Mouse (Mus musculus): ENCODE results near the gene Gjc2. TPM values are rescaled to one million over a fixed set of nuclear protein-coding genes. Genes with fewer than 3 reads are reported as not detected.
"Not testable (repeated sequence)": the region's sequence is repeated elsewhere in the genome, so short reads cannot be mapped to it uniquely, and the experiment has no call there.

Gjc2 gene
- polyA plus RNA-seq, 1 experiment from 2014 or later, result 0.10 TPM

GRCm38 (mm10) chr11:59224470-59224869 lies 41.5 kb upstream of the Gjc2 start:
- Histone ChIP-seq H3K4me1 (ENCODE audit: control insufficient read depth, insufficient read depth, low read length) (peaks cover 25% of the 10 kb centered on the region), H3K36me3 (ENCODE audit: control insufficient read depth, insufficient read depth, low read length) (peaks cover 10% of the 10 kb centered on the region; the same call in 1 of the 2 replicates), H3K4me3 (ENCODE audit: low read depth, low read length) (no peak overlapping the region), H3K9me3 (replicated peaks; ENCODE audit: control insufficient read depth, low read length) (no peaks in the 10 kb centered on the region), H3K27me3 (replicated peaks; ENCODE audit: control insufficient read depth, insufficient read depth, low read length) (no peaks in the 10 kb centered on the region), H3K4me2 (ENCODE audit: low read length) (no peak overlapping the region), H3K9ac (ENCODE audit: low read length) (no peak overlapping the region), H3K27ac (ENCODE audit: low read depth, low read length) (no peak overlapping the region)
- ATAC-seq, result no peak
- WGBS, result 85% methylated on average over 2 of the region's 2 CpGs
- DNase-seq (ENCODE audit: low spot score), result no peak

- ATAC-seq (no peak), DNase-seq (ENCODE audit: low spot score) (no peak)
- Histone ChIP-seq H3K36me3 (ENCODE audit: control insufficient read depth, insufficient read depth, low read length) (peaks cover 10% of the 10 kb centered on the region; the same call in 1 of the 2 replicates), H3K4me1 (ENCODE audit: control insufficient read depth, insufficient read depth, low read length) (peaks cover 25% of the 10 kb centered on the region), H3K9ac (ENCODE audit: low read length) (no peak overlapping the region), H3K27me3 (replicated peaks; ENCODE audit: control insufficient read depth, insufficient read depth, low read length) (no peaks in the 10 kb centered on the region), H3K4me2 (ENCODE audit: low read length) (no peak overlapping the region), H3K27ac (ENCODE audit: low read depth, low read length) (no peak overlapping the region), H3K4me3 (ENCODE audit: low read depth, low read length) (no peak overlapping the region), H3K9me3 (replicated peaks; ENCODE audit: control insufficient read depth, low read length) (no peaks in the 10 kb centered on the region)
- 93% methylated on average over 3 of the region's 3 CpGs for WGBS
Observed at GRCm38 (mm10) chr11:59224025-59224424, 41.0 kb upstream of the Gjc2 start.

DNA sequence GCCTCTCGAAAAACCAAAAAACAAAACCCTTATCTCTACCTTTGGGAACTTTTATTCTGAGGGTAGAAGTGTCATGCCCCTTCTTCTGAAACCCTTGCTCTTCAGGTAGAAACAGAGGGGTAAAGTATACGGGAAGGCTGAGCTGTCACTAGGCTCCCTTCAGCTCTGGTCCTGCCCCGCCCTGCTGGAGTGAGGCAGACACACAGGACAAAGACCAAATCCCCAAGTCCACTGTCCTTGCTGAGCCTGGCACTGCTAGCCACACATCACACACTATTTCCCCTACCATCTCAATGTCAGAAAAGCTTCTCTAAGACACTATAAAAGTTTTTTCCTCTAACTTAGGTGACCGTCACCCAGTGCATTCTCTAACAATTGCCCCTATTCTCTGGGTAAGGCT lies 39.3 kb upstream of the Gjc2 start:
- Histone ChIP-seq H3K27ac (ENCODE audit: low read depth, low read length) (no peak overlapping the region), H3K27me3 (replicated peaks; ENCODE audit: control insufficient read depth, insufficient read depth, low read length) (no peaks in the 10 kb centered on the region), H3K4me3 (ENCODE audit: low read depth, low read length) (no peak overlapping the region), H3K4me2 (ENCODE audit: low read length) (no peak overlapping the region), H3K9ac (ENCODE audit: low read length) (no peak overlapping the region), H3K9me3 (replicated peaks; ENCODE audit: control insufficient read depth, low read length) (no peaks in the 10 kb centered on the region), H3K36me3 (ENCODE audit: control insufficient read depth, insufficient read depth, low read length) (peaks cover 10% of the 10 kb centered on the region; the same call in 1 of the 2 replicates), H3K4me1 (ENCODE audit: control insufficient read depth, insufficient read depth, low read length) (peaks cover 25% of the 10 kb centered on the region)
- DNase-seq (ENCODE audit: low spot score) (no peak), ATAC-seq (no peak)
- WGBS, result 84% methylated on average over 4 of the region's 4 CpGs

DNA sequence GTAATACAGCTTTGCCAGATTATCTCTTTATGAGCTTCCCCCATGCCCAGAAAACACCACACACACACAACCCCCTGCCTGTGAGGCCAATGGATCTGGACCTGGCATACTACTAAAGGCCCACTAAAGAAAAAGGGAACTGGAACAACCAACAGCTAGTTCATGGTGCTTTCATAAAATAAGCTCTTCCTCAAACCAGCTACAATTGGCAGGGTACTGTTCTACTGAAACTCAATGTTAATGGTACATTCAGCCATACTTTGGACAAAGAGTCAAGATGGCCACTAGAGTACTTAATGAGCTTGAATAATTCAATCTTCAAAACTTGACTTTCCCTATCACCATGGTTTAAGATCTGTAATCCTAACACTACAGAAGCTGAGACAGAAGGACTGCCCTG lies 38.6 kb upstream of the Gjc2 start:
- Histone ChIP-seq H3K36me3 (ENCODE audit: control insufficient read depth, insufficient read depth, low read length) (peaks cover 10% of the 10 kb centered on the region; the same call in 1 of the 2 replicates), H3K4me2 (ENCODE audit: low read length) (no peak overlapping the region), H3K4me3 (ENCODE audit: low read depth, low read length) (no peak overlapping the region), H3K9me3 (replicated peaks; ENCODE audit: control insufficient read depth, low read length) (no peaks in the 10 kb centered on the region), H3K4me1 (ENCODE audit: control insufficient read depth, insufficient read depth, low read length) (peaks cover 20% of the 10 kb centered on the region), H3K27me3 (replicated peaks; ENCODE audit: control insufficient read depth, insufficient read depth, low read length) (no peaks in the 10 kb centered on the region), H3K9ac (ENCODE audit: low read length) (no peak overlapping the region), H3K27ac (ENCODE audit: low read depth, low read length) (no peak overlapping the region)
- ATAC-seq (no peak), DNase-seq (ENCODE audit: low spot score) (no peak)

- H3K36me3 ChIP-seq (ENCODE audit: control insufficient read depth, insufficient read depth, low read length), result peaks cover 21% of the 10 kb centered on the region
- 0 out of 2 replicates have a peak, but pooled peaks cover 4% of the 10 kb centered on the region for H3K4me1 ChIP-seq (ENCODE audit: control insufficient read depth, insufficient read depth, low read length)
- DNase-seq (ENCODE audit: low spot score) (no peak), ATAC-seq (no peak)
- no peak overlapping the region for H3K4me3 ChIP-seq (ENCODE audit: low read depth, low read length)
- no peak overlapping the region for H3K27ac ChIP-seq (ENCODE audit: low read depth, low read length)
- no peaks in the 10 kb centered on the region for H3K27me3 ChIP-seq (replicated peaks; ENCODE audit: control insufficient read depth, insufficient read depth, low read length)
- H3K9ac ChIP-seq (ENCODE audit: low read length), result no peak overlapping the region
- H3K9me3 ChIP-seq (replicated peaks; ENCODE audit: control insufficient read depth, low read length), result no peaks in the 10 kb centered on the region
- H3K4me2 ChIP-seq (ENCODE audit: low read length), result no peak overlapping the region
Observed at GRCm38 (mm10) chr11:59219064-59219463, 36.1 kb upstream of the Gjc2 start.

GRCm38 (mm10) chr11:59218389-59218998 lies 35.5 kb upstream of the Gjc2 start:
- Histone ChIP-seq H3K36me3 (ENCODE audit: control insufficient read depth, insufficient read depth, low read length) (peaks cover 23% of the 10 kb centered on the region), H3K4me2 (ENCODE audit: low read length) (no peak overlapping the region), H3K4me1 (ENCODE audit: control insufficient read depth, insufficient read depth, low read length) (0 out of 2 replicates have a peak, but pooled peaks cover under 1% of the 10 kb centered on the region), H3K9me3 (replicated peaks; ENCODE audit: control insufficient read depth, low read length) (no peaks in the 10 kb centered on the region), H3K9ac (ENCODE audit: low read length) (no peak overlapping the region), H3K4me3 (ENCODE audit: low read depth, low read length) (no peak overlapping the region), H3K27ac (ENCODE audit: low read depth, low read length) (no peak overlapping the region), H3K27me3 (replicated peaks; ENCODE audit: control insufficient read depth, insufficient read depth, low read length) (no peaks in the 10 kb centered on the region)
- no peak for ATAC-seq
- no peak for DNase-seq (ENCODE audit: low spot score)
- WGBS, result 87% methylated on average over 4 of the region's 4 CpGs

- DNase-seq (ENCODE audit: low spot score), result peak; percentile 35
- Histone ChIP-seq H3K27me3 (replicated peaks; ENCODE audit: control insufficient read depth, insufficient read depth, low read length) (no peaks in the 10 kb centered on the region), H3K4me3 (ENCODE audit: low read depth, low read length) (no peak overlapping the region), H3K27ac (ENCODE audit: low read depth, low read length) (no peak overlapping the region), H3K36me3 (ENCODE audit: control insufficient read depth, insufficient read depth, low read length) (peaks cover 31% of the 10 kb centered on the region), H3K4me2 (ENCODE audit: low read length) (no peak overlapping the region), H3K4me1 (ENCODE audit: control insufficient read depth, insufficient read depth, low read length) (no peaks in the 10 kb centered on the region), H3K9me3 (replicated peaks; ENCODE audit: control insufficient read depth, low read length) (no peaks in the 10 kb centered on the region), H3K9ac (ENCODE audit: low read length) (no peak overlapping the region)
- 79% methylated on average over 3 of the region's 3 CpGs for WGBS
- no peak; the same call in 1 of the 2 replicates for ATAC-seq
Observed at GRCm38 (mm10) chr11:59216955-59217354, 33.9 kb upstream of the Gjc2 start.

DNA sequence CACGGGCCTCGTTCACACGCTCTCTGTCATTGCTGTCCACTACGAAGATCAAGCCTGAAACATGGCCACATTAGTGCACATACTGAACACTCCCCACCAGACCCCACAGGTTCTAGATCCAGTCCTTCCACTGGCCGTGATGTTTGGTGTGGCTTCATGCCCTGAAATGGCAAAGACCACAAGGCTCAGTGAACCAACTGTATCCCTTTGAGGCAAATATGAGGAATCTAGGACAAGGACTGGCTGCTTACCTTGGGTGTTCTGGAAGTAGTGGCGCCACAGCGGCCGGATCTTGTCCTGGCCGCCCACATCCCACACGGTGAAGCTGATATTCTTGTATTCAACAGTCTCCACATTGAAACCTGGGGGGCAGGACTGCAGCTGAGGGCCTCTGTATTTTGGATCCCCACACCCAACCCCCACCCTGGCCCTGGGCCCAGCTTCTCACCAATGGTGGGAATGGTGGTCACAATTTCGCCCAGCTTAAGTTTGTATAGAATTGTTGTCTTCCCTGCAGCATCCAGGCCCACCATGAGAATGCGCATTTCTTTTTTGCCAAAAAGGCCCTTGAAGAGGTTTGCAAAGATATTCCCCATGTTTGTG lies 30.0 kb upstream of the Gjc2 start:
- Histone ChIP-seq H3K9me3 (replicated peaks; ENCODE audit: control insufficient read depth, low read length) (no peaks in the 10 kb centered on the region), H3K36me3 (ENCODE audit: control insufficient read depth, insufficient read depth, low read length) (peaks cover 49% of the 10 kb centered on the region), H3K4me3 (ENCODE audit: low read depth, low read length) (no peak overlapping the region), H3K9ac (ENCODE audit: low read length) (no peak overlapping the region), H3K4me1 (ENCODE audit: control insufficient read depth, insufficient read depth, low read length) (peaks cover 2% of the 10 kb centered on the region; the same call in 1 of the 2 replicates), H3K4me2 (ENCODE audit: low read length) (no peak overlapping the region), H3K27me3 (replicated peaks; ENCODE audit: control insufficient read depth, insufficient read depth, low read length) (no peaks in the 10 kb centered on the region), H3K27ac (ENCODE audit: low read depth, low read length) (no peak overlapping the region)
- no peak for ATAC-seq
- WGBS, result 91% methylated on average over 12 of the region's 12 CpGs
- DNase-seq (ENCODE audit: low spot score), result no peak

- peaks cover 49% of the 10 kb centered on the region for H3K36me3 ChIP-seq (ENCODE audit: control insufficient read depth, insufficient read depth, low read length)
- WGBS, result 90% methylated on average over 12 of the region's 12 CpGs
- not testable (repeated sequence) for H3K4me3 ChIP-seq (ENCODE audit: low read depth, low read length); H3K9me3 ChIP-seq (replicated peaks; ENCODE audit: control insufficient read depth, low read length); H3K9ac ChIP-seq (ENCODE audit: low read length); H3K27me3 ChIP-seq (replicated peaks; ENCODE audit: control insufficient read depth, insufficient read depth, low read length); H3K4me1 ChIP-seq (ENCODE audit: control insufficient read depth, insufficient read depth, low read length); DNase-seq (ENCODE audit: low spot score); ATAC-seq; H3K4me2 ChIP-seq (ENCODE audit: low read length); H3K27ac ChIP-seq (ENCODE audit: low read depth, low read length)
Observed at GRCm38 (mm10) chr11:59212320-59212719, 29.3 kb upstream of the Gjc2 start.

Data from forebrain, embryonic 14.5 days (tissue).